Mouse (Mus musculus): ENCODE measurements around the gene Taf12.
"Not testable (repeated sequence)": the region's sequence is repeated elsewhere in the genome, so short reads cannot be mapped to it uniquely, and the experiment has no call there.

Gene Taf12

DNA sequence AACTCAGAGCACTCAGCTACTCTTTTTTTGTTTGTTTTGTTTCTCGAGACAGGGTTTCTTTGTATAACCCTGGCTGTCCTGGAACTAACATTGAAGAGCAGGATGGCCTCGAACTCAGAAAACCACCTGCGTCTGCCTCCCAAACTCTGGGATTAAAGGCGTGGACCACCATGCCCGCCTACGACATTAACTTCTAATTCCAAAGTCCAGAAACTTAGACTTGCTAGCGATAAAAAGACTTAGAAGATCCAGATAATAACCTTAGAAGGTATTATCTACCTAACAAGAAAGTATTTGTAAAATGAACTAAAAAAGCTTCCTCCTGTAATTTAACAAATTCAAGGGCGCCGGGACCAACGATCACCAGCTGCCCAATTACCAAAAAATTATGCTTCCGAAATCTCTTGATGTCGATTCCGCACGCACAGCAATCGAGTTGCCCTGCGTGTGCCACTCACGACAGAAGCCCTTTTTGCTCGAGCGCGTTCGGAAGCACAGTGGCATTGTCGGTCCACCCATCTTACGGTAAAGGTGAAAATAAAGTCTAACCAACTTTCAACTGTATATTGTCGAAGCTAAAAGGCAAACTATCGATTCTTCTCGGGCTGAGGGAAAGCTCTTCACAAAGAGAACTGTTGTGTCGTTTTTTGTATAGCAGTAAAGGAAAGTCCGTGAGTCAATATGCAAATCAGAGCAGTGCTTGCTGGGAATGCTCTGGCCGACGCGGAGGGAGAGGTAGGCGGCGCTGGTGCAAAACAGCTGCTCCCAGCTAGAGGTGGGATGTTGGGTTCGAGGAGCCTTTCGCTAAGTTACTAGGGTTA, 4.2 kb upstream of the Taf12 start:
- DNase-seq (ENCODE audit: low read depth): peak; percentile 99

- peak; percentile 67 for DNase-seq (ENCODE audit: low read depth)
Observed at GRCm38 (mm10) chr4:132273166-132273565, 1.0 kb upstream of the Taf12 start.

GRCm38 (mm10) chr4:132275949-132276348, 1.8 kb downstream of the Taf12 start:
- DNase-seq (ENCODE audit: low read depth): no peak

DNA sequence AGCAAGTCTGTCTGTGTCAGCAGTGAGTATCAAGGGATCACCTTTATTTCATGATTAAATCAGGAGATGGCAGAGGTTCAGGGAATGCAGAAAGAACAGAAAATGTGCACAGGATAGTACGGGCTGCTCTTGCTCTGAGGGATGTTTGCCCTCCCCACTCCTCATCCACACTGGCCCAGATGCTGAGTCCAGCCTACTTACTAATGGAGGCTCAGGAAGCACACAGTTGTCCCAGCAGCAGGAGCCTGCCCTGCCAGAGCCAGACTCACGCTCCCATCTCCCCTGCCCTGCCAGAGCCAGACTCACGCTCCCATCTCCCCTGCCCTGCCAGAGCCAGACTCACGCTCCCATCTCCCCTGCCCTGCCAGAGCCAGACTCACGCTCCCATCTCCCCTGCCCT, 14.7 kb downstream of the Taf12 start:
- DNase-seq (ENCODE audit: low read depth): not testable (repeated sequence)

GRCm38 (mm10) chr4:132291056-132291455, 16.9 kb downstream of the Taf12 start:
- no peak for DNase-seq (ENCODE audit: low read depth)

GRCm38 (mm10) chr4:132291624-132292335, 17.6 kb downstream of the Taf12 start:
- DNase-seq (ENCODE audit: low read depth): no peak

- peak; percentile 42 for DNase-seq (ENCODE audit: low read depth)
Observed at GRCm38 (mm10) chr4:132292988-132293387, 18.8 kb downstream of the Taf12 start.

DNA sequence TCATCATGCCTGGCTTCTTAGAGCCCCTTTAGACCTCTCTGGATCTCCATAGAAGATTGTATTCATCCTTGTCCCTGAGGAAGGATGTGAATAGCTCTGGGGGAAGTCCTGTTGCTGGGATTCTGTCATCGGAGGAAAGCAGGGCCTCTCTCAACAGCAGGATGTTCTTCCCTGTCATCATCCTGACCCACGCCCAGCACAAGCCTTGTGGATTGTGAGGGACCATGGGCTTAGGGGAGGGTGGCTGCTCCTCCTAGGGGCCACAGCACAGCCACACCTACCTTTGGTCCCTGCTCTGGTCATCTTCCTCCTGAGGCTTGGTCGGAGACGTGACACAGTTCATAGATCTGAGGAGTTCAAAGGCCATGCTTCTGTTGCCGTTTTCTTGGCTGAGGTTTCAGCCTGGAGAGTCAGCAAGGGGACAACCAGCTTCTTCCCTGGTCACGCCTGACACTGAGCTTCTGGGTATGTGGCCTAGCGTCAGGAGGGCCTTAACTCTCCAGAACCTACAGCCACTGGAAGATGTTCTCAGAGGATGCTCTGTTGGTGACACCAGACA, 19.6 kb downstream of the Taf12 start:
- no peak for DNase-seq (ENCODE audit: low read depth)

GRCm38 (mm10) chr4:132295696-132296390, 21.7 kb downstream of the Taf12 start:
- DNase-seq (ENCODE audit: low read depth): peak; percentile 52

DNA sequence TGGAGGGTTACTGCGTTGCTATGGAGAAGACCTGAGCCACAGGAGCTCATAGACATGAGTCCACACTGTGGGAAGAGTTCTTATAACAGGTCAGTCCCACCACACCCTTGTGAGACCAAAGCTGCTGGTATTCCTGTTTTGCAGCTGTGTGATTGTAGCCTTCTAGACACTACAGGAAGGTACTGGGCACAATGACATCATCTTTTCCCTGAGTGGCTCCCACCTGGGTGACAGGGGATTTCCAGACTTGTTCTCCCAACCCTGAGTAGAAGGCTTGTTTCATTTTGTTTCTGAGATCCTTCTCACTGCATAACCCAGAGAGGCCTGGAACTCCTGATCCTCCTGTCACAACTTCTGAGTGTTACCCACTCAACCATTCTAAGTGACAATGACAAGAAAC, 25.7 kb downstream of the Taf12 start:
- DNase-seq (ENCODE audit: low read depth): no peak

GRCm38 (mm10) chr4:132301486-132301885, 27.3 kb downstream of the Taf12 start:
- DNase-seq (ENCODE audit: low read depth): no peak

DNA sequence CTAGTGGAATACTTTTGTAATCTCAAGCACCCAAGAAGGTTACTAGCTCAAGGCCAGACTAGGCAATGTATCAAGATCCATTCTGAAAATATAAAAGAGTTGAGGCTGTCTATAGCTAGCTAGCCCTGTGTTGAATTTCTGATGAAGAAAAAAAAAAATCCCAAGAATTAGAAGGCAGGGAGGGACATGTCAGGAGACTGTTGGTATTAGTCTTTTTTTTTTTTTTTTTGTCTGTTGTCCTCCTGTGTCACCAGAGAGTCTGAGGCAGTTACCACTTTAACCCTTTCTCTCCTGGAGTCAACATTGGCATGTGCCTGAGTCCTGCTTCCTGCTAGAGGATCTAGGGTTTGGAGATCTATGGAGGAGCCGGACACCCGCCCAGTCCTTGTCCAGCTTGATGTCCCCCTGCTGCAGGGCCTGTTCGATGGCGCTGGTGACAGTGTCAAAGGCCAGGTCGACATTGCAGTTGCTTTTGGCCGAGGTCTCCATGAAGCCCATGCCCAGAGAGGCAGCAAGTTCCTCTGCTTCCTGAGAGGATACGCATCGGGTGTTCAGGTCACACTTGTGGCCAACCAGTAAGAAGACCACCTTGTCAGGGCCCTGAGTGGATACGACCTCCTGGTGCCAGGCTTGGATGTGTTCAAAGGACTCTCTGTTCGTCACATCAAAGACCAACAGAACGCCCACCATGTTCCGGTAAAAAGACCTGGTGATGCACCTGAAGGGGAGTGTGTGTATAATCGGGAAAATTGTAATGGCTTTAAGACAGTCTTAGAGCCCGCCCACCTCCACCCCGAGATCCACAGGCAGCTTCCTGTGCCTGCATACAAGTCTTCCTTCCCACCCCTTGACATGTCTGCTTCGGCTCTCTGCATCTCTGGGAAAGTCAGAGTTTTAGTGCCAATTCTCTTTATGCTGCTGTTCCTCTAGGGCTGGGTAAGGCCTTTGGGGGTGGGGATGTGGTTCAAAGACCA, 28.1 kb downstream of the Taf12 start:
- DNase-seq (ENCODE audit: low read depth): no peak

GRCm38 (mm10) chr4:132302939-132303479, 28.8 kb downstream of the Taf12 start, which contains the start of gene Rab42:
Gene Rab42, minus strand, starts transcription at chr4:132303385.
- DNase-seq (ENCODE audit: low read depth): no peak

DNA sequence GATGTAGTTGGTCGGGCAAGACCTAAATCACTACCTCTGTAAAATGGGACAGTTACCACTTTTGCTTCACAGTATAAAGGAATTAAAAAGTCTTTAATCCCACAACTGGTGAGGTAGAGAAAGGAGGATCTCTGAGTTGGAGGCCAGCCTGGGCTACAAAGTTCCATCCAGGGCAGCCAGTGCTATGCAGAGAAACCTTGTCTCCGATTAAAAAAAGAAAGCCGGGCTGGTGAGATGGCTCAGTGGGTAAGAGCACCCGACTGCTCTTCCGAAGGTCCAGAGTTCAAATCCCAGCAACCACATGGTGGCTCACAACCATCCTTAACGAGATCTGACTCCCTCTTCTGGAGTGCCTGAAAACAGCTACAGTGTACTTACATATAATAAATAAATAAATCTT, 29.3 kb downstream of the Taf12 start:
- DNase-seq (ENCODE audit: low read depth): not testable (repeated sequence)

DNA sequence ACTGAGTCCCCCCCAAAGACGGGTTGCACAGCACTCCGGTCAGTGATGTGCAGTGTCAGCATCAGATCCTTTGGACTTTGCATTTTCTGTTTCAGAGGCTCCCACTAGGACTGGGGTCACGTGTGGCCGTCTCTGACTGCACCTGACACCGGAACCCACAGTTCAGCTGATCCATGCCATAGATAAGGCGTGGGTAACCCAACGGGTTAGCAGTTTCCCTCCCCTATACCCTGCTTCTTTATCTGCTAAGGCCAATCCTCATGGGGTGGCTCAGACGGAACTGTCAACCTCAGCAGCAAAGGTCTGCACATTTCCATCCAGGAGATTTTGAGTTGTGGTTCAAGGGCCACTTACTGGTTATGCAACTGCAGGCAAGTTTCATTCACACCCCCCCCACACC, 31.1 kb downstream of the Taf12 start:
- DNase-seq (ENCODE audit: low read depth): peak; percentile 69

GRCm38 (mm10) chr4:132306004-132306403, 31.8 kb downstream of the Taf12 start:
- DNase-seq (ENCODE audit: low read depth): peak; percentile 65

DNA sequence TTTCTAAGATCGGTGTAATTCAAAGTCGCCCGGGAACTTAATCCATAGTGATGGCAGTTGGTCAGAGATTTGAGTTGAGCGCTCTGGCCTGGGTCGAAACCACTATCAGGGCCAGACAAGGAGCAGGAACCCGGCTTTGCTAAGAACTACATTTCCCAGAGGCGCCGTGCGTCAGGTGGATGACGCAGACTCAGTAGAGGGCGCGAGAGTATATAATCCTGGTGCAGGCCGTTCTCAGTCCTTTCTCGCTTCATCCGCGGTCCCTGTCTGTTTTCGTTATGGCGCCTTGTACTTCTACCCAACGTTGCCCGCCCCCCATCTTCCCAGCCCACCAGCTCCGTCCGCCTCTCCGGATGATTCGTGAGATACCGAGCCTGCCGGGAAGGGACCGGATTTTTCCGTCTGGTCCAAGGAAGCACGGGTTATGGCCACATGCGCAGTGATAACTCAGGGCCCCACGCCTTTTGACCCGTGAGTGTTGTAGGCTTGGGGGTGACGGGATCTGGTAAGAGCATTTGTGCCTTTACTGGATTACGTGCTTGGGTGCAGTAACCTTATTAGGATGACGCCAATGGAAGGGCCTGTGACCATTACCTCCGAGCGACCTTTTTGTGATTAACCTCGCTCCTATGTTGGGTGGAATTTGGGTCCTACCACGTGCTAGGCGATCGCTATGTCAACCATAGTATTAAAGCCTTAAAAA, 34.4 kb downstream of the Taf12 start:
- DNase-seq (ENCODE audit: low read depth): peak; percentile 96

DNA sequence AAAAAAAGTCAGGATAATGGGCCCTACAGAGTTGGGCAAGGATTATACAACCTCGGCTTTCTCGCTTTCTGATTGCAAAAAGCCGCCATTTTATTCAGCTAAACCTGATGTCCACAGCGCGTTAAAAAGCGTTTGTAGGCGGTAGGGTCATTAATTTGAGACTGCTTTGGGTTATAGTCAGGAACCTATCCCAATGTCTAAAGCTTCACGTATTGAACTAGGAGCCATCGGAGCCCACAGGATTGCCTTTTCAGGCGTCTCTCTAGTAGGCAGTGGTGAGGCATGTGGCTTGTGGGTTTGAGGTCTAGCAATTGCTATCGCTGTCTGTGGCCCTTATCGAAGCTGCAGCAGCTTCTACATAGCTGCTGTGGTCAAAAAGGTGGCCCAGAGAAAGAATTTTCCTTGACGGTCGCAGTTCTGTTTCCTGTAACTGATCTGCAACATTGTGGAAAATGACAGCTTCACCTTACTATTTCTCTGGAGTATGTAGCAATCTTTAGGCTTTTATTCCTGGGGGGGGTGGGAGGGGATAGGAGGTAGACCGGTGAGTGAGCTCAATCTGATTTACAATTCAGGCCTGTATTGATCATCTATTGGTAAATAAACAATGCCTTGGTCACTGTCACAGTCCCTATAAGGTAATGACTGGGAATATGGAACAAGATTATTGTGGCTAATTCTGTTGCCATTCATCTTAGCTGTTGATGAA, 35.1 kb downstream of the Taf12 start:
- DNase-seq (ENCODE audit: low read depth): peak; percentile 93

- peak; percentile 85 for DNase-seq (ENCODE audit: low read depth)
Observed at GRCm38 (mm10) chr4:132309849-132310472, 35.8 kb downstream of the Taf12 start.

Data from 416B (cell line).